Mouse (Mus musculus) cerebellum, adult 11 months (tissue): ENCODE results near the gene Arl8a.

ENCODE experiments used
- DNase-seq: peaks from one replicate; pipeline ENCODE4 v3.0.0; 2022

Gene Arl8a

DNA sequence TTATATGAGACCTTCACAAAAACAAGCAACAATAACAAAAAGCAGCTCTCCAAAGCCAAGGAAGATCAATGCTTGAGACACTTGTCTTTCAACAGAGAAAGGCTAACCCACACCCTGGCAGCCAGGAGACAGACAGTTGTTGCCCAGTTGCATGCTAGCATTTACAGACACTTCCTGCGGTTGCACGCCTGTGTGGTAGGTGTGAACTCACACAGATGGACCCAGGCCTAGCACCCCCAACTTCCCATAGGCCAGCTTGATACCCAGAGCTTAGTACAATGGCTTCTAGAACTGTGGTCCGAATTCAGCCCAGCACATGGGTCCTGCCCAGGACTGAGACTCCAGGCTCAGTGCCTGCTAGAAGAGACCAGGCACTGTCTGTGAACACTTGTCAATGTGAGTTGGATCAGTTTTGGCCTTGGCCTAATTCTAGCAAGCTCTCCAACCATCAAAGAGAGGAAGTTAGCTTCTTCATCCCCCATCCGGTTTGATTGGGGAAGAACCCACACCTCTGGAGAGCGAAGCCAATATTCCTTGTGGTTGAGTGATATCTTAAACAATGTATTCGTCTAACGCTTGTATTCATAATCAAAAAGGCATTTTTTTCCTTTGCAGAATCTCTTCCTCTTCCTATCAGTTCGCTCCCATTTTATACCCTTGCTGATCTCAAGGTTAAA is 11.4 kb upstream of the Arl8a start:
- no peak for DNase-seq

GRCm38 (mm10) chr1:135136500-135136899 is 10.1 kb upstream of the Arl8a start:
- peak; percentile 47 for DNase-seq

- no peak for DNase-seq
Observed at GRCm38 (mm10) chr1:135139906-135140305, 6.7 kb upstream of the Arl8a start.

DNA sequence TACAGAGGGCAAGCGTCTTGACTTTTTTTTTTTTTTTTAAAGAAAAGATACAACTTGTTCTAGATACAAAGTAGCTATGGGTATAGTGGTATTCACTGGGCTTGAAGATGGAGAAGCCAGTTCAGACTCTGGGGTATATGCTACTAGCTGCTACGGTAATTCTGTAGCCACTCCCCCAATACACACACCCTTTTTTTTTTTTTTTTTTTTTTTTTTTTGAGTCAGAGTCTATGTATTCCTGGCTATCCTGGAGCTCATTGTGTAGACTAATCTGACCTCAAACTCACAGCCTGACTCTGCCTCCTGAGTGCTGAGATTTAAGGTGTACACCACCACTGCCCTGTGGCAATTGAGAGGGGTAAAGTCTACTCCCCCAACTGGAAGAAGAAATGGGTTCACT is 4.2 kb upstream of the Arl8a start:
- no peak for DNase-seq

DNA sequence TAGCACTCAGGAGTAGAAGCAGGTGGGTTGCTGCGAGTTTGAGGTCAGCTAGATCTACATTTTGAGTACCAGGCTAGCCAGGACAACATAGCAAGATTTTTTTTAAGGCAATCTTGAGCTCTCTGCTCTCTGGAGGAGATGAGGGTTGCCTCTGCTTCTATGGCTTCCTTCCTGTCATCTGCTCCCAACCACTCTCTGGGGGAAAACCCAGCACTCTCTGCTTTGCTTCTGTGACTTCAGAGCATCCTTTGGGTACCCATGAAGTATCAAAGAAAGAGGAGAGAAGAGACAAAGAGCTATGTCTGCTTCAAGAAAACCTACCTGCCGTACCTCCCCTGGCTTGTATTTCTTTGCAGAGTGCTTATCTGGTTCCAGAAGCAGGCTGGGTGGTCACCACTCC is 2.7 kb upstream of the Arl8a start:
- DNase-seq, result no peak

DNA sequence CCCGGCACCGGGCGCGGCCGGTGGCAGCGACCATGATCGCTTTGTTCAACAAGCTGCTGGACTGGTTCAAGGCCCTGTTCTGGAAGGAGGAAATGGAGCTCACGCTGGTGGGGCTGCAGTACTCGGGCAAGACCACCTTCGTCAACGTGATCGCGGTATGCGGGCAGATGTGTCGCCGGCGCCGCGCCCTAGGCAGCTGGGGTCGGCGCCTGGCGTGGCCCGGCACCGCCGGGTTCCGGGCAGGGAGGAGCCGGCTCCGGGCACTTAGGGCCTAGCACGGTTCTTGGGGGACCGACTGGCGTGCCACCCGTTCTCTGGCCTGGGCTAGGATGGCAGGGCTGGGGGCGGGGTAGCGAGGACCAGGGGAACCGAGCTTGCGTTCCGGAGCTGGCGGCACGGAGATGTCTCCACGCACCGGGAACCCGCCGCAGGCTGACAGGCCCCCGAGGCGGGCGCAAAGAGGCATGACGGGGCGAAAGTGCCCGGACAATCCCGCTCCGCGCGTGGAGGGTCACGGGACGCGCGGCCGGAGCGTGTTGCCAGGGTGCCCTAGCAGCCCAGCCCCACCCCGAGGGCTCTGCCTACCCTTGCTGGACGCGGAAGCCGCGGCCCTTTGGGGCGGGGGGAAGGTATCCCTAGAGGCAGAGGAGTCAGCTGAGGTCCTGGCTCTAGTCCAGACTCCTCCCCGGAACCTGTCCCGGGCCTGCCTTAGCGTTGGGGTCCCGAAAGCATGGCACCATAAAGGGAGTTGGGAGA is 500 bp downstream of the Arl8a start:
- peak; percentile 75 for DNase-seq

DNA sequence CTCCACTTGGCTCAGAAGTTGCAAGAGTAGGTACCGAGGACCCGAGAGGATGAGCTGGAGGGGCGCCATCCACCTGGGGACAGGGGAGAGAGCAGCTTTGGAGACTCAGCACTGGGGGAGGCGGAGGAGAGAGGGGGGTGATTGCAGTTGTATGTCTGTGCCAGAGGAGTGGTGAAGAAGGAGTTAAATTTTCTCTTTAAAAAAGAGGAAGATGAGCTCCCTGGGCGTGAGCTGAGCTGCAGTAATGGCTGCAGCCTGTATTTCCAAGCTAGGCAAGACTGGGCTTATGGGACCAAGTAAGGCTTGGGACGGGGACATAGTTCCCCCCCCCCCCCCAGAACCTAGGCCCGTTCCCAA is 1.1 kb downstream of the Arl8a start:
- no peak for DNase-seq

DNA sequence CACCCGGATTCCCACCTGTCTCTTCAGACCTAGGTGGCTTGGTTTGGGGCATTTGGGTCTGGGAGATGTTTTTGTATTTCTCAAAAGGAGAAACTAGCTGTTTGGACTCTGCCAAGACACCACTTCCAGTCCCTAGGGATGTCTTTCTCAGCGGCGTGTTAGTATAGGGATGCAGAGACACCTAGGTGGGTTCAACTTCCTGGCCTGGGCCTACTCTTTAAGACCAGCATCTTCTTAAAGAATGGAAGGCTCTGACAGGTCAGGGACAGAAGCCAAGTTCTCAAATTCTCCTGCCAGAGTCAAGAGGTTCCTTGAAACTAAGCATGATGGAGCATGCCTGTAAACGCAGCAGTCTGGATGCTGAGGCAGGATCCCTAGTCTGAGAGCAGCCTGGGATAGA is 1.9 kb downstream of the Arl8a start:
- DNase-seq, result no peak

- no peak for DNase-seq
Observed at GRCm38 (mm10) chr1:135148996-135149395, 2.4 kb downstream of the Arl8a start.

GRCm38 (mm10) chr1:135154011-135154410 is 7.4 kb downstream of the Arl8a start:
- DNase-seq, result no peak

GRCm38 (mm10) chr1:135154411-135154959 is 7.9 kb downstream of the Arl8a start:
- peak; percentile 77 for DNase-seq

GRCm38 (mm10) chr1:135156300-135156699 is 9.7 kb downstream of the Arl8a start:
- DNase-seq, result no peak

- no peak for DNase-seq
Observed at GRCm38 (mm10) chr1:135158633-135159032, 12.0 kb downstream of the Arl8a start.

DNA sequence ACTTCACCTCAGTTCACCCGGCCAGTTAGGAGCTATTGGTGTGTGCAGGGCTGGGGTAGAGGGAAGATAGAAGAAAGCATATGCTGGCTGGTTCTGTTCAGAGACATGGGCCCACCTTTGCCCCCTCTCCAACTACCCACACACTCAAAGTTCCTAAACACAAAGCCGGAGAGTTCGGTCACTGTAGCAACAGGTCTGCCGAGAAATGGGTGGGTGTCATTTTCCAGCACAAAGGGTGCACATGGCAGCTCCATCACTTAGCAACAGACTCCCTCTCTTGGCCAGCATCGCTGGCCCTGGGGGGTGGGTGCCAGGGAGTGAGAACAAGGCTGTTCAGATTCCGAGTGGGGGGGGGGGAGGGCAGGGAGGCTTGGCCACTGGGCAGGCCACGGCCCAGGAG is 12.4 kb downstream of the Arl8a start:
- no peak for DNase-seq

DNA sequence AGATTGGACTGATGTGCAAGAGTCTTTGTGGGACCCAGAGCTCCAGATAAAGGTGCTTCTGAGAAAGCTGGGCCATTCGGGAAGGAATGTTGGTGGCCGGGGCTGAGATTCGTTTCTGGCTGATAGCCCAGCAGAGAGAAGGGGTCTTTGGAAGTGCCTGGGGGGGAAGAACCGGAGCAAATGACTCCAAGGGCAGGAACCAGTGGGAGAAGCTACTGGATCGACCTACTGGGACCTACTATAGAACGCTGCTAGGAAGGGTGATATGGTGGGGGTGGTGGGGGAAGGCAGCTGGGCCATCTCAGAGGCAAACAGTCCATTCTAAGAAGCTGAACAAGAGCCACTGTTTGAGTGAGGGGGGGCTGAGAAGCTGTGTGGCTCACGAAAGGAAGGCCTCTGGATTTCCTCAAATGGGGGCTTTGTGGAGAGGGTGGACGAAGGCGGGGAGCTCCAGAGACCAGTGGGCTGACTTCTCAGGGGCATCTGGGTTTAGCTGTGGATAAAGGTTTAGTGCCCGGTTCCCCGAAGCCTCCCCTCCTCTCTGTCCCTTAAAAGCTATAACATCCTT is 13.0 kb downstream of the Arl8a start:
- no peak for DNase-seq

- DNase-seq, result no peak
Observed at GRCm38 (mm10) chr1:135160411-135161050, 13.9 kb downstream of the Arl8a start.

- DNase-seq, result no peak
Observed at GRCm38 (mm10) chr1:135162720-135163119, 16.1 kb downstream of the Arl8a start.

DNA sequence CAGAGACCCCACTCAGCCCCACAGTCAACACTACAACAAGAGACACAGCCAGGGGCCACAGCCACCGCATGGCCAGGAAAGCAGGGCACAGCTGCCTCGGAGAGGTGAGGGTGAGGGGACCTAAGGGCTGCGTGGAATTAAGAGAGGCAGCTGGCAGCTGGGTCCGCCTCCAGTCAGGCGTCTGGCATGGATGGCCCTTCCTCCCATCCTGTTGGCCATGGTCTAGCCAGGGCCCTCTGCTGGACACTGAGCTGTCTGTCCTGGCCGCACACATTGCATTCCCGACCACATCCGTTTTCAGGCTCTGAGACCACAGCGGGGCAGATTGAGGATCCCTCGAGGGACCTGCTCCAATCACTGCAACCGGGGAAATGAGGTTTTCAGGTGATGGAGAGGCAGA is 20.8 kb downstream of the Arl8a start, which contains the start of gene Gpr37l1:
Gene Gpr37l1, minus strand, starts transcription at position 247 of the 400 bp plus-strand sequence.
- no peak for DNase-seq

DNA sequence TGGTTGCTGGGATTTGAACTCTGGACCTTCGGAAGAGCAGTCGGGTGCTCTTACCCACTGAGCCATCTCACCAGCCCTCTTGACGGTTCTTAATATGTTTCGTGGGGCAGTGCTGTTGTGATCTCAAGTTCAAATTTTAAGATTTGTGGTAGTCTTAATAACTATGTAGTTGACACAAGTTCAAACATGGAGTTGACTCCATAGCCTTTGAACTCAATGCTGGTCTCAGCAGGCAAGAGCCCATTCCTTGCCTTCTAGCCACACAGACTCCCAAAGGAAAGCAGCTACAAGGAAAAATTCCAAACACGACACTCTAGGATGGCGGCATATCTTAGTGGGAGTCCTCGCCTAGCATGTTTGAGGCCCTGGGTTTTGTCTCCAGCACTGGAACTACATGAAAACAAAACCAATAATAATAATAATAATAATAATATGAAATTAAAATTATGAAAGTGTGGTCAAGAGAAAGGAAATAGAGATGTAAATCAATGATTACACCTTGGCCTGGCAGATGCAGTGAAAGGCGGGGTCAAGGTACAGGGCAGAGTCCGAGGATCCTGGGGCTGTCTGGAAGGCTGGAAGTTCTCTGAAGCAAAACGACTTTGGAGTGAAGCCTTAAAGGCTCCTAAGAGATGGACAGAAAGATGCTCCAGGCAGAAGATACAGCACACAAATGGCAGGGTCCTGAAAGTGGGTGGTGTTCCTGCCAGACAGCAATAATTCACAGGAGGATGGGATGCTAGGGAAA is 22.0 kb downstream of the Arl8a start:
- no peak for DNase-seq

GRCm38 (mm10) chr1:135169556-135170224 is 23.1 kb downstream of the Arl8a start:
- no peak for DNase-seq

GRCm38 (mm10) chr1:135170299-135170698 is 23.7 kb downstream of the Arl8a start:
- DNase-seq, result no peak

DNA sequence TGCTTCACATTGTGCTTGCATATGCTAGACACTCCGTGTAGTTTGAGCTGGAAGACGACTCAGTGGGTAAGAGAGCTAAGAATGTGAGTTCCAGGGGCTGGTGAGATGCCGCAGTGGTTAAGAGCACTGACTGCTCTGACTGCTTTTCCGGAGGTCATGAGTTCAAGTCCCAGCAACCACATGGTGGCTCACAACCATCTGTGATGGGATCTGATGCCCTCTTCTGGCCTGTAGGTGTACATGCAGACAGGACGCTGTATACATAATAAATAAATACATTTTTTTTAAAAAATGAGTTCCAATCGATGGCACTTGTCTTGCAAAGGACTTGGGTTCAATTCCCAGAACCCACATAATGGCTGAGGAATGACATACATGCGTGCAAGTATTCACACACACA is 24.6 kb downstream of the Arl8a start:
- DNase-seq, result no peak
